Mouse (Mus musculus) CH12.LX (cell line): ENCODE measurements around the gene Lat2. TPM values are rescaled to one million over a fixed set of nuclear protein-coding genes. Genes with fewer than 3 reads are reported as not detected.
A peak's percentile ranks its signal among the peaks of the same experiment; 100 is the strongest.

Source experiments
- DNase-seq: peaks from one replicate; pipeline ENCODE4 v3.0.0-alpha.2; 2013; ENCODE audit errors: extremely low read depth
- H3K27ac ChIP-seq: 2 replicates; pipeline ENCODE4 v1.5.1; 2012; ENCODE audit warnings: low read depth, mild to moderate bottlenecking, control low read depth, moderate library complexity; ENCODE audit not compliant: insufficient read depth
- H3K27me3 ChIP-seq: replicated peaks from 2 replicates; pipeline ENCODE3; 2012; ENCODE audit warnings: inconsistent platforms
- H3K36me3 ChIP-seq, 2 experiments: replicated peaks in 1 of 2; 2 replicates each; pipeline versions ENCODE3 to v1.6.1; 2012; ENCODE audit warnings: inconsistent platforms in 1 of 2, low read length in 1 of 2, mild to moderate bottlenecking in 1 of 2, mixed read lengths in 1 of 2, moderate library complexity in 1 of 2; ENCODE audit not compliant: control insufficient read depth in 1 of 2, insufficient read depth in 1 of 2
- H3K4me1 ChIP-seq, 2 experiments: 2 replicates each; pipeline ENCODE4 v1.6.1; 2012; ENCODE audit warnings: inconsistent platforms in 1 of 2, moderate library complexity in 1 of 2; ENCODE audit not compliant: insufficient read depth in 2 of 2, control insufficient read depth in 1 of 2
- H3K4me2 ChIP-seq: 2 replicates; pipeline ENCODE4 v1.6.1; 2012; ENCODE audit warnings: low read depth, mild to moderate bottlenecking, control low read depth; ENCODE audit not compliant: poor library complexity, insufficient read depth, severe bottlenecking
- H3K4me3 ChIP-seq, 3 experiments: fragments of 150-350 bp in 1 of 3; sonication (generic) in 1 of 3; replicated peaks in 1 of 3; 2 replicates each; pipeline versions ENCODE3 to v1.5.1; 2011 to 2012; ENCODE audit warnings: low read depth in 2 of 3, low read length in 2 of 3, mild to moderate bottlenecking in 2 of 3, moderate library complexity in 2 of 3, control low read depth in 1 of 3, improper control_type of control experiment in 1 of 3, inconsistent platforms in 1 of 3, mixed read lengths in 1 of 3; ENCODE audit not compliant: poor library complexity in 1 of 3
- H3K79me2 ChIP-seq: replicated peaks from 2 replicates; pipeline ENCODE4 v1.6.1; 2012; ENCODE audit warnings: mild to moderate bottlenecking, moderate library complexity; ENCODE audit not compliant: control insufficient read depth, poor library complexity, insufficient read depth, severe bottlenecking; ENCODE audit errors: extremely low read depth
- H3K9ac ChIP-seq: 2 replicates; pipeline ENCODE4 v1.6.1; 2012; ENCODE audit warnings: low read depth, mild to moderate bottlenecking, control low read depth, moderate library complexity; ENCODE audit not compliant: insufficient read depth
- H3K9me3 ChIP-seq: replicated peaks from 2 replicates; pipeline ENCODE3; 2012; ENCODE audit warnings: low read length, inconsistent platforms, mixed read lengths
- CHD2 ChIP-seq: IDR thresholded peaks from 2 replicates; pipeline ENCODE4 v1.6.1; 2011; ENCODE audit warnings: low read length, improper control_type of control experiment
- GABPA ChIP-seq: IDR thresholded peaks from 2 replicates; pipeline ENCODE4 v1.6.1; 2012; ENCODE audit warnings: low read depth, low read length, improper control_type of control experiment, inconsistent platforms; ENCODE audit not compliant: insufficient replicate concordance
- IRF4 ChIP-seq: IDR thresholded peaks from 2 replicates; pipeline ENCODE4 v1.6.1; 2014; ENCODE audit warnings: low read depth, mild to moderate bottlenecking, inconsistent platforms, low read length, improper control_type of control experiment
- MAX ChIP-seq: IDR thresholded peaks from 2 replicates; pipeline ENCODE4 v1.6.1; 2011; ENCODE audit warnings: low read length, improper control_type of control experiment
- MXI1 ChIP-seq: IDR thresholded peaks from 2 replicates; pipeline ENCODE4 v1.6.1; 2011; ENCODE audit warnings: mild to moderate bottlenecking, low read depth, low read length, improper control_type of control experiment
- NELFE ChIP-seq: IDR thresholded peaks from 2 replicates; pipeline ENCODE4 v1.6.1; 2011; ENCODE audit warnings: low read depth, low read length, improper control_type of control experiment
- NRF1 ChIP-seq: IDR thresholded peaks from 2 replicates; pipeline ENCODE4 v1.6.1; 2014; ENCODE audit warnings: low read depth, mild to moderate bottlenecking, inconsistent platforms, low read length, improper control_type of control experiment, moderate library complexity
- RAD21 ChIP-seq: IDR thresholded peaks from 2 replicates; pipeline ENCODE4 v1.6.1; 2011; ENCODE audit warnings: low read depth, mild to moderate bottlenecking, low read length, improper control_type of control experiment, moderate library complexity
- SIN3A ChIP-seq: IDR thresholded peaks from 2 replicates; pipeline ENCODE4 v1.6.1; 2012; ENCODE audit warnings: low read length, improper control_type of control experiment, inconsistent platforms
- TCF12 ChIP-seq: IDR thresholded peaks from 2 replicates; pipeline ENCODE4 v1.6.1; 2014; ENCODE audit warnings: low read depth, mild to moderate bottlenecking, inconsistent platforms, low read length, improper control_type of control experiment
- UBTF ChIP-seq: IDR thresholded peaks from 2 replicates; pipeline ENCODE4 v1.6.1; 2012; ENCODE audit warnings: low read depth, mild to moderate bottlenecking, inconsistent platforms, low read length, improper control_type of control experiment, moderate library complexity
- USF1 ChIP-seq: IDR thresholded peaks from 2 replicates; pipeline ENCODE4 v1.6.1; 2014; ENCODE audit warnings: low read depth, mild to moderate bottlenecking, inconsistent platforms, low read length, improper control_type of control experiment
- USF2 ChIP-seq: conservative IDR thresholded peaks from 2 replicates; pipeline ENCODE4 v1.6.1; 2011; ENCODE audit warnings: low read depth, low read length, improper control_type of control experiment
- ZMIZ1 ChIP-seq: IDR thresholded peaks from 2 replicates; pipeline ENCODE4 v1.6.1; 2012; ENCODE audit warnings: low read depth, mild to moderate bottlenecking, inconsistent platforms, low read length, improper control_type of control experiment
- ZNF384 ChIP-seq: IDR thresholded peaks from 2 replicates; pipeline ENCODE4 v1.6.1; 2012; ENCODE audit warnings: low read depth, low read length, improper control_type of control experiment, inconsistent platforms
- dilution Hi-C: fragments of 300-500 bp; cut with MboI; formaldehyde crosslinking; loops from 2 replicates; pipeline ENCODE4 v1.14.3; 2020; ENCODE audit warnings: low sequenced_read_pairs; ENCODE audit not compliant: extremely low pct_unique_long_range_greater_than_20kb, extremely low pct_ligation_motif_present
- in situ Hi-C: fragments of 300-500 bp; cut with MboI; formaldehyde crosslinking; loops from 3 replicates; pipeline ENCODE4 v1.14.3; 2019; ENCODE audit warnings: low sequenced_read_pairs, low pct_ligation_motif_present, low pct_unique_long_range_greater_than_20kb, mixed read lengths
- polyA plus RNA-seq: library from polyadenylated mRNA; unstranded; fragments of >175 nt; gene quantifications from 2 replicates; pipeline ENCODE4 v1.2.1, GENCODE M21; 2012; ENCODE audit warnings: low read depth; ENCODE audit not compliant: insufficient read length
- total RNA-seq, 2 experiments: library from RNA; depleted of rRNA; stranded (reverse); fragments of 300-350 nt in 1 of 2; fragments of >200 nt in 1 of 2; gene quantifications; 2 replicates each; pipeline ENCODE4 v1.2.3; 2012 to 2014

Gene Lat2
- total and polyA plus RNA-seq, 3 experiments: 89.7 to 121 (median 108) TPM

- in situ Hi-C loops: no loop called here
Measured at GRCm38 (mm10) chr5:134592026-134592581, 22.7 kb downstream of the Lat2 start.

GRCm38 (mm10) chr5:134589900-134590299 is 24.9 kb downstream of the Lat2 start:
- Histone ChIP-seq H3K27ac (0 out of 2 replicates have a peak overlapping the region, but pooled peaks have one; percentile 4), H3K9ac (no peak overlapping the region), H3K4me3 (no peak overlapping the region), H3K27me3 (no peaks in the 10 kb centered on the region), H3K4me1 (peaks cover 2 to 24% of the 10 kb centered on the region in 2 experiments; a peak in 2 of 4 replicates), H3K36me3 (peaks cover 62 to 83% of the 10 kb centered on the region in 2 experiments), H3K4me2 (no peak overlapping the region), H3K9me3 (no peaks in the 10 kb centered on the region), H3K79me2 (peaks cover 21% of the 10 kb centered on the region)
- in situ Hi-C loops: no loop called here
- TF ChIP-seq CHD2 (no peak), NELFE (no peak), TCF12 (peak; percentile 40; the same call in 1 of the 2 replicates), IRF4 (peak; percentile 58; the same call in 1 of the 2 replicates), USF1 (no peak)
- no peak for DNase-seq
- dilution Hi-C loops: no loop called here

More at GRCm38 (mm10) chr5:134592026-134592581, 22.7 kb downstream of the Lat2 start:
- no peak overlapping the region for H3K4me2 ChIP-seq
- peaks cover 2 to 13% of the 10 kb centered on the region in 2 experiments; a peak in 1 of 4 replicates for H3K4me1 ChIP-seq
- H3K9me3 ChIP-seq: no peaks in the 10 kb centered on the region
- H3K36me3 ChIP-seq: peaks cover 75 to 85% of the 10 kb centered on the region in 2 experiments
- no peak overlapping the region for H3K9ac ChIP-seq
- dilution Hi-C loops: no loop called here
- no peak for DNase-seq
- H3K27me3 ChIP-seq: no peaks in the 10 kb centered on the region
- H3K79me2 ChIP-seq: no peaks in the 10 kb centered on the region
- TF ChIP-seq ZMIZ1: no peak
- TF ChIP-seq RAD21: no peak
- no peak for TF ChIP-seq MAX
- no peak for TF ChIP-seq GABPA
- TF ChIP-seq MXI1: no peak
- no peak for TF ChIP-seq SIN3A
- H3K4me3 ChIP-seq: no peak overlapping the region
- H3K27ac ChIP-seq: no peak overlapping the region

DNA sequence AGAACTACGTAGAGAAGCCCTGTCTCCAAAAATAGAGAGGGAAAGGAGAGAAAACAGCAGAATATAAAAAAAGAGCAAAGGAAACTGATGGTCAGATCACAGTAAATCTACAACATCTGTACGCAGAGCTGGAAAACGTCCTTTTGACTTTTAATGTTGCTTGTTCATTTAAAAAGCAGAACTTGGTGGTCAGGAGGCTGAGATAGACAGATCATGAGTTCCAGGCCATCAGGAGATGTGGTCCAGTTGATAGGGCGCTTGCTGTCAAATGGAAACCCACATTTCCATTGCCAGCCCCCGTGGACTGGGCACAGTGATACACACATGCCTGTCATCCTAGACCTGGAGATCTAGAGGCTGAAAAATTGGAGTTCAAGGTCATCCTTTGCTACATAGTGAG is 30.0 kb downstream of the Lat2 start:
- Histone ChIP-seq H3K36me3 (peaks cover 20 to 40% of the 10 kb centered on the region in 2 experiments), H3K27ac (no peak overlapping the region), H3K9ac (no peak overlapping the region), H3K27me3 (no peaks in the 10 kb centered on the region), H3K4me1 (peaks cover 0 to 44% of the 10 kb centered on the region in 2 experiments; a peak in 3 of 4 replicates), H3K79me2 (peaks cover 44% of the 10 kb centered on the region), H3K4me2 (no peak overlapping the region), H3K9me3 (no peaks in the 10 kb centered on the region), H3K4me3 (no peak overlapping the region)
- in situ Hi-C loops: loop anchor here (5.0 kb wide), 2 partner anchors 33 to 87 kb away; partner anchors contain the start of gene Lat2
- dilution Hi-C loops: no loop called here
- TF ChIP-seq SIN3A: no peak
- no peak for TF ChIP-seq USF2
- no peak for TF ChIP-seq ZMIZ1
- TF ChIP-seq NELFE: no peak
- no peak for TF ChIP-seq UBTF
- no peak for TF ChIP-seq NRF1
- TF ChIP-seq ZNF384: no peak
- TF ChIP-seq IRF4: no peak
- DNase-seq: peak; percentile 42
